Mouse (Mus musculus) embryonic facial prominence, embryonic 11.5 days (tissue): ENCODE data around the gene Noxred1. TPM values are rescaled to one million over a fixed set of nuclear protein-coding genes. Genes with fewer than 3 reads are reported as not detected.
"Not testable (repeated sequence)": the region's sequence is repeated elsewhere in the genome, so short reads cannot be mapped to it uniquely, and the experiment has no call there.

Experiments used
- ATAC-seq: fragments of 200-750 bp; cut with Nextera tagmentation; replicated peaks from 2 replicates; pipeline ENCODE4 v1.8.0; 2017; ENCODE audit warnings: low read depth; ENCODE audit not compliant: insufficient number of reproducible peaks, low FRiP score, low TSS enrichment
- DNase-seq: peaks from one replicate; pipeline ENCODE4 v3.0.0-alpha.2; 2015; ENCODE audit warnings: low spot score
- H3K27ac ChIP-seq: fragments of 300-500 bp; sonication (generic); replicated peaks from 2 replicates; pipeline ENCODE4 v1.5.1; 2014; ENCODE audit warnings: mild to moderate bottlenecking, low read depth, low read length, control low read depth
- H3K27me3 ChIP-seq: fragments of 300-500 bp; sonication (generic); 2 replicates; pipeline ENCODE4 v1.6.1; 2014; ENCODE audit warnings: mild to moderate bottlenecking, low read length, moderate library complexity, mixed read lengths; ENCODE audit not compliant: control insufficient read depth, insufficient read depth
- H3K36me3 ChIP-seq: fragments of 300-500 bp; sonication (generic); replicated peaks from 2 replicates; pipeline ENCODE4 v1.6.1; 2014; ENCODE audit warnings: low read depth, mild to moderate bottlenecking, low read length, moderate library complexity, mixed read lengths; ENCODE audit not compliant: control insufficient read depth, insufficient read depth
- H3K4me1 ChIP-seq: fragments of 300-500 bp; sonication (generic); 2 replicates; pipeline ENCODE4 v1.6.1; 2014; ENCODE audit warnings: low read length, mixed read lengths; ENCODE audit not compliant: control insufficient read depth, insufficient read depth
- H3K4me2 ChIP-seq: fragments of 300-500 bp; sonication (generic); 2 replicates; pipeline ENCODE4 v1.6.1; 2014; ENCODE audit warnings: low read depth, mild to moderate bottlenecking, control low read depth, low read length, moderate library complexity
- H3K4me3 ChIP-seq: fragments of 300-500 bp; sonication (generic); 2 replicates; pipeline ENCODE4 v1.5.1; 2014; ENCODE audit warnings: low read depth, low read length, control low read depth
- H3K9ac ChIP-seq: fragments of 300-500 bp; sonication (generic); replicated peaks from 2 replicates; pipeline ENCODE4 v1.6.1; 2014; ENCODE audit warnings: mild to moderate bottlenecking, control low read depth, low read length
- H3K9me3 ChIP-seq: fragments of 300-500 bp; sonication (generic); replicated peaks from 2 replicates; pipeline ENCODE4 v1.6.1; 2016; ENCODE audit warnings: mild to moderate bottlenecking, low read length, inconsistent platforms, mixed read lengths; ENCODE audit not compliant: control insufficient read depth
- WGBS: fragments of 180-500 bp; shearing (Covaris S2); extraction: QIAGEN DNeasy Blood & Tissue Kit; methylation state at CpG from one replicate; pipeline ENCODE4 v1.1.7; 2014; 5-methylcytosine and 5-hydroxymethylcytosine counted together
- polyA plus RNA-seq: library from polyadenylated mRNA; unstranded; fragments of >200 nt; fragmentation: Nextera tagmentation; extraction: Ambion mirVana; gene quantifications from 2 replicates; pipeline ENCODE4 v1.2.1, GENCODE M21; 2014

The Noxred1 gene
- polyA plus RNA-seq, 1 experiment from 2014 or later, result 0.67 TPM

GRCm38 (mm10) chr12:87278118-87278730, 39.7 kb upstream of the Noxred1 start:
- Histone ChIP-seq H3K4me1 (no peaks in the 10 kb centered on the region), H3K36me3 (no peaks in the 10 kb centered on the region; the same call in 1 of the 2 replicates), H3K27ac (no peak overlapping the region), H3K9ac (no peak overlapping the region), H3K4me3 (no peak overlapping the region), H3K27me3 (no peaks in the 10 kb centered on the region), H3K4me2 (no peak overlapping the region), H3K9me3 (no peaks in the 10 kb centered on the region)
- peak; percentile 36 for DNase-seq
- ATAC-seq, result no peak
- 21% methylated on average over 6 of the region's 6 CpGs for WGBS

GRCm38 (mm10) chr12:87277251-87277650, 38.7 kb upstream of the Noxred1 start:
- not testable (repeated sequence) for H3K27me3 ChIP-seq, H3K4me2 ChIP-seq, H3K9ac ChIP-seq, H3K4me1 ChIP-seq, H3K9me3 ChIP-seq, ATAC-seq, H3K27ac ChIP-seq, H3K4me3 ChIP-seq, H3K36me3 ChIP-seq, DNase-seq
- 87% methylated on average over 4 of the region's 4 CpGs for WGBS

- 91% methylated on average over 9 of the region's 9 CpGs for WGBS
- ATAC-seq, result no peak
- no peaks in the 10 kb centered on the region for H3K4me1 ChIP-seq
These were observed 36.6 kb upstream of the Noxred1 start for GRCm38 (mm10) chr12:87274853-87275831.

GRCm38 (mm10) chr12:87267682-87268081, 29.1 kb upstream of the Noxred1 start:
- 24% methylated on average over 4 of the region's 4 CpGs for WGBS
- Histone ChIP-seq H3K4me3 (peak overlapping the region; percentile 81), H3K9ac (peak overlapping the region; percentile 32), H3K27me3 (no peaks in the 10 kb centered on the region), H3K27ac (no peak overlapping the region), H3K4me1 (peaks cover 3% of the 10 kb centered on the region; the same call in 1 of the 2 replicates), H3K36me3 (peaks cover 13% of the 10 kb centered on the region), H3K9me3 (no peaks in the 10 kb centered on the region), H3K4me2 (peak overlapping the region; percentile 69)
- ATAC-seq (no peak), DNase-seq (peak; percentile 61)

More at GRCm38 (mm10) chr12:87274853-87275831, 36.6 kb upstream of the Noxred1 start:
- no peak for DNase-seq
- no peak overlapping the region for H3K9ac ChIP-seq
- no peaks in the 10 kb centered on the region for H3K27me3 ChIP-seq
- peaks cover 9% of the 10 kb centered on the region for H3K36me3 ChIP-seq
- no peak overlapping the region for H3K4me3 ChIP-seq
- H3K4me2 ChIP-seq, result no peak overlapping the region
- no peak overlapping the region for H3K27ac ChIP-seq
- H3K9me3 ChIP-seq, result no peaks in the 10 kb centered on the region

- Histone ChIP-seq H3K9me3 (no peaks in the 10 kb centered on the region), H3K36me3 (peaks cover 11% of the 10 kb centered on the region), H3K9ac (peak overlapping the region; percentile 91), H3K4me2 (peak overlapping the region; percentile 69), H3K4me1 (peaks cover 3% of the 10 kb centered on the region; the same call in 1 of the 2 replicates), H3K27ac (peak overlapping the region; percentile 85), H3K4me3 (peak overlapping the region; percentile 81), H3K27me3 (no peaks in the 10 kb centered on the region)
- under 1% methylated on average over 31 of the region's 31 CpGs for WGBS
- peak; percentile 63 for ATAC-seq
- DNase-seq, result peak; percentile 61
These were observed 28.5 kb upstream of the Noxred1 start for GRCm38 (mm10) chr12:87266827-87267603.

- ATAC-seq (peak; percentile 96), DNase-seq (peak; percentile 98)
- Histone ChIP-seq H3K4me1 (peaks cover 3% of the 10 kb centered on the region; the same call in 1 of the 2 replicates), H3K4me3 (peak within 1 kb of the TSS; percentile 81), H3K9me3 (no peaks in the 10 kb centered on the region), H3K27ac (peak within 1 kb of the TSS; percentile 85), H3K36me3 (peaks cover 14% of the 10 kb centered on the region), H3K4me2 (peak within 1 kb of the TSS; percentile 69), H3K27me3 (no peaks in the 10 kb centered on the region), H3K9ac (peak within 1 kb of the TSS; percentile 91)
- WGBS, result under 1% methylated on average over 31 of the region's 31 CpGs
These were observed 27.7 kb upstream of the Noxred1 start, which contains the start of the genes Vipas39 and Ahsa1 for GRCm38 (mm10) chr12:87266108-87266826. Gene Vipas39 (minus strand): TSS chr12:87266256. Gene Ahsa1 (plus strand): TSS chr12:87266479.

- H3K9me3 ChIP-seq, result no peaks in the 10 kb centered on the region
- no peak overlapping the region for H3K27ac ChIP-seq
- H3K36me3 ChIP-seq, result peaks cover 13% of the 10 kb centered on the region
- H3K4me1 ChIP-seq, result peaks cover 3% of the 10 kb centered on the region; the same call in 1 of the 2 replicates
- no peaks in the 10 kb centered on the region for H3K27me3 ChIP-seq
- 25% methylated on average over 11 of the region's 11 CpGs for WGBS
- peak overlapping the region; percentile 81 for H3K4me3 ChIP-seq
- ATAC-seq (no peak), DNase-seq (no peak)
- peak overlapping the region; percentile 33 for H3K4me2 ChIP-seq
- H3K9ac ChIP-seq, result peak overlapping the region; percentile 80
These were observed 26.9 kb upstream of the Noxred1 start for GRCm38 (mm10) chr12:87265444-87265843.
